Mouse (Mus musculus) ES-E14 (cell line): ENCODE measurements around the gene Nckap1.

ENCODE experiments used
- CHD2 ChIP-seq: IDR thresholded peaks from 2 replicates; pipeline ENCODE4 v1.6.1; 2014; ENCODE audit warnings: mild to moderate bottlenecking, low read depth, low read length, inconsistent platforms
- HCFC1 ChIP-seq: IDR thresholded peaks from 2 replicates; pipeline ENCODE4 v1.6.1; 2012; ENCODE audit warnings: low read length, inconsistent platforms, borderline replicate concordance; ENCODE audit not compliant: insufficient read depth
- ZC3H11A ChIP-seq: IDR thresholded peaks from 2 replicates; pipeline ENCODE4 v1.6.1; 2012; ENCODE audit warnings: low read depth, mild to moderate bottlenecking, inconsistent platforms, low read length, borderline replicate concordance

DNA sequence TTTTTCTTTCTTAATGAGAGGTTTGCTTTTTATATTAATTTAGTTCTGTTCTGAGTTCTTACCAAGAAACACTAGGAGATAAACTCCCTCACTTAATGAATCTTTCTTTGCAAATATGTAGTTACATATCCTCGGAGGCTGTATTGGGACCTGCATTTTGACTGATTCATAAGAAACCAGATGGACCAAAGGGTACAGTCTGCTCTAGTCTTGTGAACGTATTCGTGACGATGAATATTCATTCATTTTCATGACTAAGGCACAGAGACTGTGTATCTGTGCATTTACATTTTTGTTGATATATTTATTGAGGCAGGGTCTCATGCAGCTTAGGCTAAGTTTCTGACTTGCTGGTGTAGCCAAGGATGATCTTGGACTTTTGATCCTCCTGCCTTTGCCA is 43.3 kb upstream of the Nckap1 start:
- no peak for TF ChIP-seq CHD2
- TF ChIP-seq HCFC1 = no peak
- no peak for TF ChIP-seq ZC3H11A
